Mouse (Mus musculus): ENCODE data around the gene BC025920. TPM values are rescaled to one million over a fixed set of nuclear protein-coding genes. Genes with fewer than 3 reads are reported as not detected.
"Not testable (repeated sequence)": the region's sequence is repeated elsewhere in the genome, so short reads cannot be mapped to it uniquely, and the experiment has no call there.

BC025920 gene
- polyA plus RNA-seq, 1 experiment = 5.2 TPM

DNA sequence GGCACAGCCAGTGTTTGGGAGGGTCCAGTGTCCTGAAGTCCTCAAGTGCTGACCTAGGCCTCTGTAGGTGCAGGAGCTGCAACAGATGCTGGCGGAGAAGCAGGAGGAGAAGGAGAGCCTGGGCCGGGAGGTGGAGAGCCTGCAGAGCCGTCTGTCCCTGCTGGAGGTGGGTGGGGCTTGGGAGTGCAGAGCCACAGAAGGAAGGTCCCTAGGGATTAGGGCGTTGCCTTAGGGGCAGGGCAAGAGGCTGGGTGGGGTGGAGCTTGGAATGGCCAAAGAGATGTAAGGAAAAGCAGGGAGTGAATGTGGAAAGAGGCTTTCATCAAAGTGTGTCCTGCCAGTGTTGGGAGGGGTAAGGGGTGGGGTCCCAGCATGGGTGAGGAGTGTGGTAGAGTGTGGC is 34.8 kb downstream of the BC025920 start:
- DNase-seq (ENCODE audit: extremely low spot score in 1 of 2, low spot score in 1 of 2) = not testable (repeated sequence)

- no peak for DNase-seq (ENCODE audit: extremely low spot score in 1 of 2, low spot score in 1 of 2)
These were observed 35.5 kb downstream of the BC025920 start for GRCm38 (mm10) chr10:81641566-81641965.

DNA sequence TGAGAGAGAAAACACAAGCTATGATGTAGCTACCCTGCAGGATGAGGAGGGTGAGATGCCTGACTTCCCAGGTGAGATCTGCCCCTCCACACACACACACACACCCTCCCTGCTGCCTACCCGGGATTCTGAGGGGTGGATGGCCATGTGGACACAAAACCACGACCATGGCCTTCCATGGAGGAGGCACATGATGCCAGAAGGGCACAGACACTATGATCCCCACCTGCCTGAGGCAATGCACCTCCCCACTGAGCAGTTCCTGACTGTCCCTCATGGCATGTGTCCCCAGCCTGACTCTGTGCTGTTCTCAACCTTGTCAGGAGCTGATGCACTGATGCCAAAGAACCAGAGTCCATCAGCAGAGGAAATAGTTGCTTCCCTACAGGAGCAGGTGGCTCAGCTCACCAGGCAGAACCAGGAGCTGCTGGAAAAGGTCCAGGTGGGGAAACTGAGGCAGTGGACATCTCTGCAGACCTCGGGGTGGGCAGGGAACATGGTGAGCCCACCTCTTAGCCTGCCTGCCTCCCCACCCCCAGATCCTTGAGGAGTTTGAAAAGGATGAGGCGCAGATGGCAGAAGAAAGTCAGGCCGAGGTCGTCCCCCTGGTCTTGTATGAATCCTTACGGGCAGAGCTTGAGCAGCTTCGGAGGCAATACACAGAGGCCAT is 36.0 kb downstream of the BC025920 start:
- no peak for DNase-seq (ENCODE audit: extremely low spot score in 1 of 2, low spot score in 1 of 2)

DNA sequence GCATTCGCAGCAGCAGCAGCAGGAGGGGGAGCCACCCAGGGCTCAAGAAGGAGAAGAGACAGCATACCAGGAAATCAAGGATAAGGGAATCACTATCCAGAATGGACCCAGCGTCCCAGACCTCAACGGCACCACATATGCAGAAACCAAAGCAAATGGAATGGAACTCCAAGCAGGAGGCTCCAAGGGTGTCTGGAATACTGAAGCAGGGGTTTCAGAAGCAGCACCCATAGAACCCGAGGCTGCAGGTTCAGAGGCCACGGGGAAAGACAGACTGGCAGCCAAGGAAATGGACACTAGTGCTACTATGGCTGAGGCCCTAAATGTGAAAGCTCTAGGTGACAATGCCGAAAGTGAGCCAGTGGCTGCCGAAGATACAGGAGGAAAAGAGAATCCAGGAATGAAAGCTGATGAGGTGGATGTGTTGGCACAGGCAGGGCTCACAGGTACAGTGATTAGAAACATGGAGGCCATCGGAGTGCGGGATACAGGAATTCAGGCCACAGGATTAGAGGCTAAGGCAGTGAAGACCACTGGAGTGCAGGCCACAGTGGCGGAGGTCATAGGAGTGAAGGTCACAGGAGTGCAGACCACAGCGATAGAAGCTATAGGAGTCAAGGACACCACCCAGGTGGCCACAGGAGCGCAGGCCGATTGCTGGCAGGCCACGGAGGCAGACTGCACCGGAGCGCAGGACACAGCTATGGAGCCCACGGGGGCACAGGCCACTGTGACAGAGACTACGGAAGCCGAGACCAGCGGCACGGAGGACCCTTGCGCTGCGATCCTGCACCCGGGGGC is 36.8 kb downstream of the BC025920 start:
- DNase-seq (ENCODE audit: extremely low spot score in 1 of 2, low spot score in 1 of 2) = no peak

GRCm38 (mm10) chr10:81643449-81644055 is 37.5 kb downstream of the BC025920 start:
- peak; percentile 87 to 95 for DNase-seq (ENCODE audit: extremely low spot score in 1 of 2, low spot score in 1 of 2)

DNA sequence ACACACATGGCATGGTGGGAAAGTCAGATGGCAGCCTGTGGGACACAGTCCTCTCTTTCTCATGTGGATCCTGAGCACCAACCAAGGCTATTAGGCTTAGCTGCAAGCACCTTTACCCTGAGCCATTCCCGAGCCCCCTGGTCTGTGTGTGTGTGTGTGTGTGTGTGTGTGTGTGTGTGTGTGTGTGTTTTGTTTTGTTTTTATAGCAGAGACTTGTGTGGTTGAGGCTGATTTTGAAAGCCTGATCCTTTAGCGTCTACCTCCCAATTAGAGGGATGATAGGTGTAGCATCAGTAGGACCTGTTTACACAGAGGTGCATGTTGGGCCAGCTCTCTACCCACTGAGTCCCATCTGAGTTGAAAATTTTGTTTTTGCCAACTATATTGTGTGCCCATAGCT is 38.1 kb downstream of the BC025920 start:
- DNase-seq (ENCODE audit: extremely low spot score in 1 of 2, low spot score in 1 of 2) = no peak

DNA sequence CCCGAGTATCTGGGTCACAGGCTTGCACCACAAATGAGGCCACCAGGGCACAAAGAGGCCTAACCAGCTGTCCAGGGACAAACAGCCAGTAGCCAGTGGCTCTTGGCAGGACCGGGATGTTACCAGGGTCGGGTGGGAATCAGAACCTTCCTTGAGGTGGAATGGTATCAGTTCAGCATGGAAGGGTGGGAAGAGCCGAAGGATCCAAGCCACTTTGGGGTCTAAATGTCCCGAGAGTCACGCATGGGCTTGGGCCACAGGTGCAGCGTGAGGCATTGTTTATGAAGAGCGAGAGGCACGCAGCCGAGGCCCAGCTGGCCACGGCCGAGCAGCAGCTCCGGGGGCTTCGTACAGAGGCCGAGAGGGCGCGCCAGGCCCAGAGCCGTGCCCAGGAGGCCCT is 38.6 kb downstream of the BC025920 start:
- no peak for DNase-seq (ENCODE audit: extremely low spot score in 1 of 2, low spot score in 1 of 2)

- no peak for DNase-seq (ENCODE audit: extremely low spot score in 1 of 2, low spot score in 1 of 2)
These were observed 39.3 kb downstream of the BC025920 start for GRCm38 (mm10) chr10:81645391-81645790.

GRCm38 (mm10) chr10:81646015-81646555 is 40.0 kb downstream of the BC025920 start:
- no peak for DNase-seq (ENCODE audit: extremely low spot score in 1 of 2, low spot score in 1 of 2)

- DNase-seq (ENCODE audit: extremely low spot score in 1 of 2, low spot score in 1 of 2) = peak; percentile 80 to 93
These were observed 43.0 kb downstream of the BC025920 start, which contains the start of gene Gm10778 for GRCm38 (mm10) chr10:81648803-81649775. TSS of gene Gm10778 (plus strand) at chr10:81649059.

- DNase-seq (ENCODE audit: extremely low spot score in 1 of 2, low spot score in 1 of 2) = no peak
These were observed 49.1 kb downstream of the BC025920 start for GRCm38 (mm10) chr10:81655178-81655577.

DNA sequence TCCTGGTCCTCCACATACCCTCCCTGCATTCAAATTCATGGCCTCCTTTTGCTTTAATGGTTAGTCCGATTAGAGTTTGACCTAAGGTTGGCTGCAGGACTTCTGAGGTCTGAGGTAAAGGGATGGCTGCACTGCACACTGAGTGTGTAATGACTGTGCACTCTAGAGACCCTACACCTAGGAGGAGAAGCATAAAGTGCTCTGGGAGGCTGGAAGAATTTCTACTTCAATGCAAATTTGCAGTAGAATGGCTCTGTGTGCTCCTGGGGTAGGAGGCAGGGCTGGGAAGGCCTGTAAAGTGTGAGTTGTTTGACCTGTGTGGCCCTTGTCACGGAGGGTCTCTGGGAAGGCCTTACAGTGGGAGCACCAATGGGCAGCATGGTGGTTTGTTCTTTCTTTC is 50.1 kb downstream of the BC025920 start:
- no peak for DNase-seq (ENCODE audit: extremely low spot score in 1 of 2, low spot score in 1 of 2)

Other genes with a start within 250 kb of the BC025920 start
- gene Mfsd12, start 248.8 kb upstream of the BC025920 start, polyA plus RNA-seq (2012; rRNA removed) = 27.5 and 29.5 TPM in 2 replicates
- gene 4930404N11Rik, start 240.5 kb upstream of the BC025920 start, polyA plus RNA-seq (2012; rRNA removed) = 0.67 and 0.68 TPM in 2 replicates
- gene Fzr1, start 227.8 kb upstream of the BC025920 start, polyA plus RNA-seq (2012; rRNA removed) = 66.9 and 71.6 TPM in 2 replicates
- gene Dohh, start 221.8 kb upstream of the BC025920 start, polyA plus RNA-seq (2012; rRNA removed) = 92.2 and 105 TPM in 2 replicates
- 6.9 and 8.9 TPM in 2 replicates for gene Gm48551, start 221.8 kb upstream of the BC025920 start, polyA plus RNA-seq (2012; rRNA removed)
- 7.4 and 10.1 TPM in 2 replicates for gene Gm48552, start 217.3 kb upstream of the BC025920 start, polyA plus RNA-seq (2012; rRNA removed)
- 3.6 and 4.5 TPM in 2 replicates for gene Smim24, start 213.2 kb upstream of the BC025920 start, polyA plus RNA-seq (2012; rRNA removed)
- 39.6 and 47.7 TPM in 2 replicates for gene Nfic, start 150.6 kb upstream of the BC025920 start, polyA plus RNA-seq (2012; rRNA removed)
- gene Celf5, start 123.6 kb upstream of the BC025920 start, polyA plus RNA-seq (2012; rRNA removed) = 345 and 388 TPM in 2 replicates
- gene Ncln, start 109.9 kb upstream of the BC025920 start, polyA plus RNA-seq (2012; rRNA removed) = 120 and 134 TPM in 2 replicates
- gene S1pr4, start 106.1 kb upstream of the BC025920 start, polyA plus RNA-seq (2012; rRNA removed) = 0.94 and 1.1 TPM in 2 replicates
- gene Gna15, start 82.0 kb upstream of the BC025920 start, polyA plus RNA-seq (2012; rRNA removed) = 2.9 and 3.7 TPM in 2 replicates
- gene Gna11, start 61.1 kb upstream of the BC025920 start, polyA plus RNA-seq (2012; rRNA removed) = 147 and 150 TPM in 2 replicates
- 867 and 972 TPM in 2 replicates for gene Aes, start 46.8 kb upstream of the BC025920 start, polyA plus RNA-seq (2012; rRNA removed)
- 120 and 136 TPM in 2 replicates for gene Tle2, start 31.7 kb upstream of the BC025920 start, polyA plus RNA-seq (2012; rRNA removed)
- gene Tle6, start 5.2 kb upstream of the BC025920 start, polyA plus RNA-seq (2012; rRNA removed) = 12.8 and 17.4 TPM in 2 replicates
- gene Sirt6, start 21.5 kb downstream of the BC025920 start, polyA plus RNA-seq (2012; rRNA removed) = 33.9 and 36.2 TPM in 2 replicates
- 106 and 108 TPM in 2 replicates for gene Ankrd24, start 22.3 kb downstream of the BC025920 start, polyA plus RNA-seq (2012; rRNA removed)
- 2.9 and 3.3 TPM in 2 replicates for gene Gm10778, start 42.8 kb downstream of the BC025920 start, polyA plus RNA-seq (2012; rRNA removed)
- gene Zfp433, start 98.6 kb downstream of the BC025920 start, polyA plus RNA-seq (2012; rRNA removed) = 6.4 and 6.5 TPM in 2 replicates
- gene Gm3055, start 164.9 kb downstream of the BC025920 start, polyA plus RNA-seq (2012; rRNA removed) = 6.4 and 8.2 TPM in 2 replicates
- 0.36 and 0.72 TPM in 2 replicates for gene Gm4767, start 205.9 kb downstream of the BC025920 start, polyA plus RNA-seq (2012; rRNA removed)